Mouse (Mus musculus): ENCODE results near the gene Liph.
"Not testable (repeated sequence)": the region's sequence is repeated elsewhere in the genome, so short reads cannot be mapped to it uniquely, and the experiment has no call there.

The Liph gene

GRCm38 (mm10) chr16:21971446-21971845 is 24.0 kb downstream of the Liph start:
- no peak for DNase-seq

- no peak for DNase-seq
These were observed 24.9 kb downstream of the Liph start for GRCm38 (mm10) chr16:21970536-21970935.

- DNase-seq, result no peak
These were observed 25.6 kb downstream of the Liph start for GRCm38 (mm10) chr16:21969874-21970273.

GRCm38 (mm10) chr16:21965576-21965975 is 29.9 kb downstream of the Liph start:
- no peak for DNase-seq

GRCm38 (mm10) chr16:21955591-21955990 is 39.9 kb downstream of the Liph start:
- DNase-seq, result no peak

GRCm38 (mm10) chr16:21946761-21947715 is 48.4 kb downstream of the Liph start, which contains the start of gene Tmem41a:
Tmem41a (minus strand) TSS chr16:21947552.
- DNase-seq, result peak; percentile 90 to 93

- no peak for DNase-seq
These were observed 67.0 kb downstream of the Liph start for GRCm38 (mm10) chr16:21928471-21928870.

- DNase-seq, result no peak
These were observed 78.8 kb downstream of the Liph start for GRCm38 (mm10) chr16:21916681-21917080.

GRCm38 (mm10) chr16:21913347-21913746 is 82.1 kb downstream of the Liph start:
- DNase-seq, result no peak

GRCm38 (mm10) chr16:21908906-21909305 is 86.6 kb downstream of the Liph start:
- DNase-seq, result not testable (repeated sequence)

- no peak for DNase-seq
These were observed 88.6 kb downstream of the Liph start for GRCm38 (mm10) chr16:21906902-21907301.

GRCm38 (mm10) chr16:21905996-21906395 is 89.5 kb downstream of the Liph start:
- DNase-seq, result no peak

- DNase-seq, result no peak
These were observed 90.8 kb downstream of the Liph start for GRCm38 (mm10) chr16:21904636-21905035.

Data from kidney, postnatal 4 days (tissue).